Mouse (Mus musculus): ENCODE data around the gene 4930535I16Rik. TPM values are rescaled to one million over a fixed set of nuclear protein-coding genes. Genes with fewer than 3 reads are reported as not detected.

Gene 4930535I16Rik
- total RNA-seq (2023) = 1 to 10 TPM in 1 of 2 experiments, under 1 TPM in 1; 0.84 to 1.0 TPM

DNA sequence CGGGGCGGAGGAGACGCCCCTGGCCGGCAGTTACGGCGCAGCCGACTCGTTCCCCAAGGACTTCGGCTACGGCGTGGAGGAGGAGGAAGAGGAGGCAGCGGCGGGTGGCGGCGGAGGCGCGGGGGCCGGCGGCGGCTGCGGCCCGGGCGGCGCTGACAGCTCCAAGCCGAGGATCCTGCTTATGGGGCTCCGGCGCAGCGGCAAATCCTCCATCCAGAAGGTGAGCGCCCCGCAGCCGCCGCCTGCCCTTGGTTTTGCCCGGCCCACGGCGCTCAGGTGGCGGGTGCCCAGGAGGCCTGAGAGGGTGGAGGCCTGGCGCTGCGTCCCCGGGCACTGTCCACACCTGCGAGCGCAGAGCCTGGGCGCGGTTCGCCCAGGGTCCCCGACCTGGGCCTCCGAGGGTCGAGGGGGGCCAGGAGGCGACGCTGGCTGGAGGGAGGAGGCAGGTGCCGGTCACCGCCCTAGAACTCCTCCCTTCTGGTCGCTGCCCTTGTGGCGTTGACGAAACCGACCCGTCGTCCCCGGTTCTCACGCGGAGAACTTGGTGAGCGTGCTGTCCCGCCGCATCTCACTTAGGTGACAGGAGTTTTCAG, at the start of gene 4930535I16Rik:
TSS of gene 4930535I16Rik (minus strand) at position 475 of the 593 bp plus-strand sequence.

DNA sequence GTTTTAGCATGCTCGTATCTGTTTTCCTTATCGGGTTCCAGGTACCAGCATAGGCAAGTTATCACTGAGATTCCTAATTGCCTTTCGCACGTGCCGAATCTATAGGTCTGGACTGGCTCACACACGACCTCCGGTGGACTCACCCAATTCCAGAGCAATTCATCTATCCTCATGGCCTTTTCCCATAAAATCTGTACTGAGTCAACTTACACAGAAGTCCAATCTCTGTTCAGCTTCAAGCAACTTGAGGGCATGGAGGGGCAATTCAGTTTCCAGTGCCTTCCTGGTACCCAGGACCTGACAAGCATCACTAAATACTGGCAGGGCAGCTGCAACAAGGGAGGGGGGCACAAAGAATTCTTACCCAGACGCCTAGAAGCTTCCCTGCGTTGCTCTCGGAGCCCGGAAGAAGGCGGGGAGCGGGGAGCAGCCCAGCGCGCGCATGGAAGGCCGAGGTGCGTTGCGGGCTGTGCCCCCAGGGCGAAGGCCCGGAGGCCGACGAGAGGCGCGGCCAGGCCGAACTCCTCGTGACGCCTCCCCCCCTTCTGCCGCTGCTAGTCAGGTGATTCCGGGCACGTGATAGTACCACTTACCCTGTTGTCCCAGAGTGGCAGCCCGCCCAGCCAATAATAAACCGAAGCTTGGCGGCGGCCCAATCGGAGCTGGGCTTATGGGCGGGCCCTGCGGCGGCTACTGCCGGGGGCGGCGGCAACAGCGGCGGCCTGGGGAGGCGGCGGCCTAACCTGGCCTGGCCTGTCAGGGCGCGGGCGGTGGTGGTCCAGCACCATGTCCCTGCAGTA, 874 bp downstream of the 4930535I16Rik start, which contains the start of gene Rragc:
TSS of gene Rragc (plus strand) at position 699 of the 800 bp plus-strand sequence.

GRCm38 (mm10) chr4:123904333-123905125, 13.3 kb downstream of the 4930535I16Rik start, which contains the start of gene Mycbp:
TSS of gene Mycbp (plus strand) at chr4:123904832.

Other genes with a start within 250 kb of the 4930535I16Rik start
- 100 to 1,000 TPM; 160 to 173 TPM for gene Macf1, start 233.7 kb downstream of the 4930535I16Rik start, total RNA-seq (2023)
- gene Ndufs5, start 199.8 kb downstream of the 4930535I16Rik start, total RNA-seq (2023) = 10 to 100 TPM; 39.1 to 44.6 TPM
- 10 to 100 TPM; 53.5 to 54.4 TPM for gene Akirin1, start 167.7 kb downstream of the 4930535I16Rik start, total RNA-seq (2023)
- not detected for gene Rhbdl2, start 130.1 kb downstream of the 4930535I16Rik start, total RNA-seq (2023)
- gene 4933427I04Rik, start 58.3 kb downstream of the 4930535I16Rik start, total RNA-seq (2023) = not detected
- 10 to 100 TPM in 1 of 2 experiments, 1 to 10 TPM in 1; 8.3 to 14.3 TPM for gene Mycbp, start 13.2 kb downstream of the 4930535I16Rik start, total RNA-seq (2023)
- 10 to 100 TPM; 50.8 to 62.0 TPM for gene Rragc, start 576 bp downstream of the 4930535I16Rik start, total RNA-seq (2023)